Mouse (Mus musculus) spleen, adult 2 months (tissue): Measurements from ENCODE around the gene Wdr20.
"Not testable (repeated sequence)": the region's sequence is repeated elsewhere in the genome, so short reads cannot be mapped to it uniquely, and the experiment has no call there.

Experiments
- CTCF ChIP-seq: fragments of 200-500 bp; IDR thresholded peaks from 2 replicates; pipeline ENCODE4 v1.5.1; 2011; ENCODE audit warnings: mild to moderate bottlenecking, inconsistent platforms; ENCODE audit not compliant: insufficient read depth, insufficient read length, insufficient replicate concordance; ENCODE audit errors: extremely low read depth
- POLR2A ChIP-seq: fragments of 200-500 bp; IDR thresholded peaks from 2 replicates; pipeline ENCODE4 v1.6.1; 2011; ENCODE audit warnings: low read depth, low read length, inconsistent platforms

GRCm38 (mm10) chr12:110733254-110733653 is 4.5 kb upstream of the Wdr20 start:
- not testable (repeated sequence) for TF ChIP-seq CTCF, POLR2A
